Mouse (Mus musculus) cerebellum, adult 2 months (tissue): Measurements from ENCODE around the gene Ch25h.

ENCODE experiments used
- CTCF ChIP-seq: fragments of 200-500 bp; IDR thresholded peaks from 2 replicates; pipeline ENCODE4 v1.5.1; 2011; ENCODE audit warnings: low read depth, mild to moderate bottlenecking, control low read depth, low read length, moderate library complexity, borderline replicate concordance; ENCODE audit not compliant: insufficient read depth
- POLR2A ChIP-seq: fragments of 200-500 bp; IDR thresholded peaks from 2 replicates; pipeline ENCODE4 v1.6.1; 2011; ENCODE audit warnings: low read length, control low read depth, borderline replicate concordance; ENCODE audit not compliant: insufficient read depth

- no peak for TF ChIP-seq POLR2A
- TF ChIP-seq CTCF: no peak
Observed at GRCm38 (mm10) chr19:34510717-34511116, 35.8 kb upstream of the Ch25h start.
